Mouse (Mus musculus): ENCODE measurements at regions not wholly inside any gene's neighbourhood (a gene's known extent, or its start where the extent isn't known, plus 50 kb on each side); places are given as distances from the start of the nearest gene placed in this dataset.

DNA sequence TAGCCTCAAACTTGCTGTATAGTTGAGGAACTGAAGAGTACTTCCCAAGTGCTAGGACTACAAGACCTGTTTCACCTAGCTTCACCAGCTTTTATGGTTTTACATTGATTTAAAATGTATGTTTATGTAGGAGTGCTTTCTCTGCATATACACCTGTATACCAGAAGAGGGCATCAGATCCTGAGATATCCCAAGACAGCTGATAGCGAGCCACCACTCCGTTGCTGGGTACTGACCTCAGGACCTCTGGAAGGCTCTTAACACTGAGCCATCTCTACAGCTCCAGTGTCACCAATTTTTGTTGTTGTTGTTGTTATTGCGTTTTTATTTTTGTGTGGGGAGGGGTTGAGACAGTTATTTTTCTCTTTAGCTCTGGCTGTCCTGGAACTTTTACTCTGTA is 55.9 kb upstream of the Ddx3x start:
- DNase-seq (ENCODE audit: low spot score) = no peak

DNA sequence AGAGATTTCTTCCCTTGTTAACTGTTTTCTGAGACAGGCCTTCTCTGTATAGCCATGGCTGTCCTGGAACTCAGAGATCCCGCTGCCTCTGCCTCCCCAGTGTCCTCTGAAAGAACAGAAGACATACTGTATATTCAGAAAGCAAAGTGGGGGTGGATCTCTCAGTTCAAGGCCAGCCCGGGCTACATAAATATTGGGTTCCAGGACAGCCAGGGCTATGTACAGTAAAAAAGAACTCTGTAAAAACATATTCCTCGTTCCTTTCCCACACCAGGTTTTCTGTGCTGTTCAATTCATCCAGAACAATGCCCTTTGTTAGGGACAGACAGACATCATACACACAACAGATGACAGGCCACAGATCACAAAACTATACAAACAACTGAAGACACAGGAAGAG is 54.3 kb upstream of the Ddx3x start:
- no peak for DNase-seq (ENCODE audit: low spot score)

DNA sequence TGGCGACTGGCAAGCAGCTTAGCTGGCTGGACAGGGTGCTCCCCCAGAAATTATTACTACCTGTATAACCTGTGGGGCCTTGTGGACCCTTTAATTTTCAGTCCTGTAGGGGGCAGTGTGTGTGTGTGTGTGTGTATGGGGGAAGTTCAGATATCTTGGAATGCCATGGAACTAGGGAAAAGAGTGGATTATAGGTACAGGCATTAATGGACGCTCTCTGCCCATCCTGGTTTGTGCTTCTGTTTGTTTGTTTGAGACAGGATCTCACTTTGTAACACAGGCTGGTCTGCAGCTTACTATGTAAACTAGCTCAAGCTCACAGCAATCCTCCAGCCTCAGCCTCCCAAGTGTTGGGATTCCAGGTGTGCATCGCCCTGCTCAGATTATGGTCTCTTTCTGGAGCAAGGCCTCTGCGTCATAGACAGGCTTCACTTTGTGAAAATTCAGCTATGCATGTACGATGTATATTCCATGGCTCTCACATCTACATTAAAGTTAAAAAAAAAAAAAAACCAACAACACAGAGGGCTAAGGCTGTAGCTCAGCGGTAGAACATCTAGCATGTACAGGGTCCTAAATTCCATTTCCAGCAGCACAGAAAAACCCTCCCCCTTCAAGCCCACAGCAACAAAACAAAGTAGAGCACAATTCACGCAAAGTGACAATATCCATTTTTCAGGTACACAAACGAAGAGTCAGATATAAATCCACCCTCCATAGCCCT is 50.7 kb upstream of the Ddx3x start:
- no peak for DNase-seq (ENCODE audit: low spot score)

DNA sequence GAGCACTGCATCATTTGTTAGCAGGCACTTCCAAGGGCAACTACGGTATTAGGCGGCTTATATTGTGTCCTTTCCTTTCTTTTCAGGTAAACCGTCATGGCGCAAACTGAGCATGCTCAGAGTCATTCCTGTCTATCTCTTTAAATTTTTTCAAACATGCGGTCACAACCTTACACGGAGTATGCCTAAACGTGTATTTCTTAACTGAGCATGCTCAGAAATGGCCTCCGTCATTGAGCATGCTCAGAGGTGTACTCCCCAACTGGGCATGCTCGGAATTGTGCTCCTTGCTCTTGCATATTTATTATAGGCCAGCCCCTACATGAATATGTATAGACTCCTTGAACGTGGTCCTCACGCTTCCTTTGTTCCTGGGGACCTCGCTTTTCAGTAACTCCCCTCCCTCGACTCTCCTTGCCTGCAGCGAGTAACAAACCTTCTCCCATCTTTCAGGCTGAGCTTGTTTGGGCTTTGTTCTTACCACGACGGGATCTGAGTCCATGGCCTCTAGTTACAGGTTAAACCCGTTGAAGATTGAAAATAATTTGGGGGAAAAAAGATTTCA is 50.1 kb upstream of the Ddx3x start:
- peak; percentile 79 for DNase-seq (ENCODE audit: low spot score)
